Mouse (Mus musculus) intestine, postnatal 0 days (tissue): ENCODE measurements around the gene Tac2. TPM values are rescaled to one million over a fixed set of nuclear protein-coding genes. Genes with fewer than 3 reads are reported as not detected.

ENCODE experiments used
- ATAC-seq: fragments of 200-750 bp; cut with Nextera tagmentation; 2 replicates; pipeline ENCODE4 v1.8.0; 2017; ENCODE audit warnings: mild to moderate bottlenecking, moderate TSS enrichment, moderate library complexity
- H3K27ac ChIP-seq: fragments of 300-500 bp; sonication (generic); 2 replicates; pipeline ENCODE4 v1.5.1; 2014; ENCODE audit warnings: mild to moderate bottlenecking, low read depth, low read length, moderate library complexity
- H3K27me3 ChIP-seq: fragments of 300-500 bp; sonication (generic); replicated peaks from 2 replicates; pipeline ENCODE4 v1.6.1; 2014; ENCODE audit warnings: low read length, mixed read lengths; ENCODE audit not compliant: control insufficient read depth, insufficient read depth
- H3K36me3 ChIP-seq: fragments of 300-500 bp; sonication (generic); 2 replicates; pipeline ENCODE4 v1.6.1; 2014; ENCODE audit warnings: mild to moderate bottlenecking, moderate library complexity; ENCODE audit not compliant: control insufficient read depth, insufficient read depth
- H3K4me1 ChIP-seq: fragments of 300-500 bp; sonication (generic); replicated peaks from 2 replicates; pipeline ENCODE4 v1.6.1; 2014; ENCODE audit warnings: antibody characterized with exemption, low read length, mixed read lengths; ENCODE audit not compliant: control insufficient read depth, insufficient read depth
- H3K4me2 ChIP-seq: fragments of 300-500 bp; sonication (generic); replicated peaks from 2 replicates; pipeline ENCODE4 v1.6.1; 2014; ENCODE audit warnings: low read depth, mild to moderate bottlenecking, moderate library complexity
- H3K4me3 ChIP-seq: fragments of 300-500 bp; sonication (generic); 2 replicates; pipeline ENCODE4 v1.5.1; 2014; ENCODE audit warnings: low read depth, low read length
- H3K9ac ChIP-seq: fragments of 300-500 bp; sonication (generic); 2 replicates; pipeline ENCODE4 v1.6.1; 2014; ENCODE audit warnings: mild to moderate bottlenecking, low read depth, low read length
- H3K9me3 ChIP-seq: fragments of 300-500 bp; sonication (generic); 2 replicates; pipeline ENCODE4 v1.6.1; 2016; ENCODE audit warnings: mixed run types; ENCODE audit not compliant: control insufficient read depth
- CTCF ChIP-seq: sonication (generic); IDR thresholded peaks from 2 replicates; pipeline ENCODE4 v1.5.1; 2016; ENCODE audit warnings: low read depth, mild to moderate bottlenecking, control low read depth, antibody characterized with exemption, moderate library complexity
- WGBS: fragments of 180-500 bp; shearing (Covaris S2); extraction: QIAGEN DNeasy Blood & Tissue Kit; methylation state at CpG from one replicate; pipeline ENCODE4 v1.1.7; 2014; 5-methylcytosine and 5-hydroxymethylcytosine counted together
- polyA plus RNA-seq: library from polyadenylated mRNA; unstranded; fragments of >200 nt; fragmentation: Nextera tagmentation; extraction: Ambion mirVana; gene quantifications from 2 replicates; pipeline ENCODE4 v1.2.1, GENCODE M21; 2015

Gene Tac2
- polyA plus RNA-seq, 1 experiment from 2014 or later: not detected

GRCm38 (mm10) chr10:127730933-127731310 lies 6.6 kb downstream of the Tac2 start:
- H3K9me3 ChIP-seq: no peaks in the 10 kb centered on the region
- H3K4me3 ChIP-seq: no peak overlapping the region
- no peak for ATAC-seq
- H3K36me3 ChIP-seq: no peaks in the 10 kb centered on the region
- no peaks in the 10 kb centered on the region for H3K27me3 ChIP-seq
- no peaks in the 10 kb centered on the region for H3K4me1 ChIP-seq
- H3K4me2 ChIP-seq: no peak overlapping the region
- WGBS: 46% methylated on average over 9 of the region's 9 CpGs
- H3K9ac ChIP-seq: no peak overlapping the region
- TF ChIP-seq CTCF: no peak
- no peak overlapping the region for H3K27ac ChIP-seq

- no peak overlapping the region for H3K4me2 ChIP-seq
- no peak overlapping the region for H3K4me3 ChIP-seq
- H3K27me3 ChIP-seq: no peaks in the 10 kb centered on the region
- H3K36me3 ChIP-seq: no peaks in the 10 kb centered on the region
- no peak for TF ChIP-seq CTCF
- H3K9ac ChIP-seq: no peak overlapping the region
- H3K4me1 ChIP-seq: no peaks in the 10 kb centered on the region
- H3K9me3 ChIP-seq: no peaks in the 10 kb centered on the region
- no peak for ATAC-seq
- no peak overlapping the region for H3K27ac ChIP-seq
- WGBS: 11% methylated on average over 5 of the region's 5 CpGs
These were observed 7.1 kb downstream of the Tac2 start for GRCm38 (mm10) chr10:127731397-127731796.

GRCm38 (mm10) chr10:127734434-127734833 lies 10.2 kb downstream of the Tac2 start:
- peak; percentile 86 for TF ChIP-seq CTCF
- Histone ChIP-seq H3K4me3 (no peak overlapping the region), H3K4me1 (0 out of 2 replicates have a peak, but pooled peaks cover 3% of the 10 kb centered on the region), H3K9ac (no peak overlapping the region), H3K36me3 (no peaks in the 10 kb centered on the region), H3K27me3 (no peaks in the 10 kb centered on the region), H3K4me2 (no peak overlapping the region), H3K9me3 (no peaks in the 10 kb centered on the region), H3K27ac (no peak overlapping the region)
- ATAC-seq: no peak
- WGBS: 30% methylated on average over 5 of the region's 5 CpGs

GRCm38 (mm10) chr10:127736266-127736665 lies 12.0 kb downstream of the Tac2 start:
- TF ChIP-seq CTCF: no peak
- Histone ChIP-seq H3K9me3 (no peaks in the 10 kb centered on the region), H3K4me1 (0 out of 2 replicates have a peak, but pooled peaks cover 3% of the 10 kb centered on the region), H3K36me3 (0 out of 2 replicates have a peak, but pooled peaks cover 2% of the 10 kb centered on the region), H3K4me2 (no peak overlapping the region), H3K9ac (no peak overlapping the region), H3K4me3 (no peak overlapping the region), H3K27ac (no peak overlapping the region; the same call in 1 of the 2 replicates), H3K27me3 (no peaks in the 10 kb centered on the region)
- ATAC-seq: no peak
- WGBS: 62% methylated on average over 2 of the region's 2 CpGs

- ATAC-seq: no peak
- WGBS: 60% methylated on average over 4 of the region's 4 CpGs
- Histone ChIP-seq H3K9ac (no peak overlapping the region), H3K4me2 (no peak overlapping the region), H3K4me3 (no peak overlapping the region), H3K9me3 (no peaks in the 10 kb centered on the region), H3K4me1 (0 out of 2 replicates have a peak, but pooled peaks cover 3% of the 10 kb centered on the region), H3K27ac (peak overlapping the region; percentile 21; the same call in 1 of the 2 replicates), H3K27me3 (no peaks in the 10 kb centered on the region), H3K36me3 (peaks cover 9% of the 10 kb centered on the region)
- TF ChIP-seq CTCF: no peak
These were observed 12.6 kb downstream of the Tac2 start for GRCm38 (mm10) chr10:127736916-127737315.

GRCm38 (mm10) chr10:127737552-127737951 lies 13.3 kb downstream of the Tac2 start:
- peak overlapping the region; percentile 41; the same call in 1 of the 2 replicates for H3K27ac ChIP-seq
- 38% methylated on average over 2 of the region's 2 CpGs for WGBS

More at GRCm38 (mm10) chr10:127737552-127737951, 13.3 kb downstream of the Tac2 start:
- H3K4me1 ChIP-seq: 0 out of 2 replicates have a peak, but pooled peaks cover 3% of the 10 kb centered on the region
- no peaks in the 10 kb centered on the region for H3K9me3 ChIP-seq
- no peak overlapping the region for H3K4me3 ChIP-seq
- H3K27me3 ChIP-seq: no peaks in the 10 kb centered on the region
- H3K36me3 ChIP-seq: peaks cover 15% of the 10 kb centered on the region
- no peak for TF ChIP-seq CTCF
- H3K4me2 ChIP-seq: no peak overlapping the region
- no peak overlapping the region for H3K9ac ChIP-seq
- no peak for ATAC-seq
